Mouse (Mus musculus) left cerebral cortex, postnatal 4 days (tissue): Measurements from ENCODE around the gene Cep112. TPM values are rescaled to one million over a fixed set of nuclear protein-coding genes. Genes with fewer than 3 reads are reported as not detected.
"Not testable (repeated sequence)": the region's sequence is repeated elsewhere in the genome, so short reads cannot be mapped to it uniquely, and the experiment has no call there.

ENCODE experiments used
- DNase-seq: peaks from one replicate; pipeline ENCODE4 v3.0.0-alpha.2; 2022
- intact Hi-C: fragments of 180-260 bp; cut with DNase I; formaldehyde crosslinking; loops from one replicate; pipeline ENCODE4 v1.15.1; 2025
- total RNA-seq, 2 experiments: library from RNA; stranded (reverse); gene quantifications; 2 replicates each; pipeline ENCODE4 v1.2.3; 2021

The Cep112 gene
- total RNA-seq, 2 experiments from 2014 or later: 16.1 to 17.7 TPM

GRCm38 (mm10) chr11:108862360-108862759 is 437.4 kb downstream of the Cep112 start:
- intact Hi-C loops: no loop called here

GRCm38 (mm10) chr11:108865746-108866145 is 440.8 kb downstream of the Cep112 start:
- intact Hi-C loops: no loop called here
- no peak for DNase-seq

More at GRCm38 (mm10) chr11:108862360-108862759, 437.4 kb downstream of the Cep112 start:
- DNase-seq: no peak

GRCm38 (mm10) chr11:108867538-108867937 is 442.5 kb downstream of the Cep112 start:
- intact Hi-C loops: no loop called here
- no peak for DNase-seq

GRCm38 (mm10) chr11:108871284-108871683 is 446.3 kb downstream of the Cep112 start:
- intact Hi-C loops, DNase-seq: not testable (repeated sequence)

- intact Hi-C loops: no loop called here
- DNase-seq: no peak
Observed at GRCm38 (mm10) chr11:108871748-108872147, 446.8 kb downstream of the Cep112 start.

- DNase-seq: no peak
- intact Hi-C loops: no loop called here
Observed at GRCm38 (mm10) chr11:108876633-108877205, 451.7 kb downstream of the Cep112 start.

GRCm38 (mm10) chr11:108877520-108877919 is 452.5 kb downstream of the Cep112 start:
- DNase-seq: no peak
- intact Hi-C loops: no loop called here

GRCm38 (mm10) chr11:108880546-108880945 is 455.6 kb downstream of the Cep112 start:
- no peak for DNase-seq
- intact Hi-C loops: no loop called here

GRCm38 (mm10) chr11:108881662-108882061 is 456.7 kb downstream of the Cep112 start:
- DNase-seq: no peak
- intact Hi-C loops: no loop called here

- intact Hi-C loops: no loop called here
- DNase-seq: no peak
Observed at GRCm38 (mm10) chr11:108885276-108885896, 460.4 kb downstream of the Cep112 start.

GRCm38 (mm10) chr11:108886060-108886459 is 461.1 kb downstream of the Cep112 start:
- no peak for DNase-seq
- intact Hi-C loops: no loop called here

GRCm38 (mm10) chr11:108889121-108889520 is 464.1 kb downstream of the Cep112 start:
- no peak for DNase-seq
- intact Hi-C loops: no loop called here

GRCm38 (mm10) chr11:108890544-108890943 is 465.6 kb downstream of the Cep112 start:
- intact Hi-C loops: no loop called here
- no peak for DNase-seq

GRCm38 (mm10) chr11:108891111-108891870 is 466.3 kb downstream of the Cep112 start:
- intact Hi-C loops: no loop called here
- DNase-seq: peak; percentile 38

GRCm38 (mm10) chr11:108891871-108892380 is 466.9 kb downstream of the Cep112 start:
- intact Hi-C loops: no loop called here
- DNase-seq: no peak

- DNase-seq: no peak
- intact Hi-C loops: no loop called here
Observed at GRCm38 (mm10) chr11:108892406-108892805, 467.4 kb downstream of the Cep112 start.

- DNase-seq: no peak
- intact Hi-C loops: no loop called here
Observed at GRCm38 (mm10) chr11:108893232-108893790, 468.3 kb downstream of the Cep112 start.

GRCm38 (mm10) chr11:108893855-108894510 is 469.0 kb downstream of the Cep112 start:
- intact Hi-C loops: no loop called here
- DNase-seq: no peak

GRCm38 (mm10) chr11:108897034-108897433 is 472.0 kb downstream of the Cep112 start:
- DNase-seq: no peak
- intact Hi-C loops: no loop called here

GRCm38 (mm10) chr11:108898063-108898462 is 473.1 kb downstream of the Cep112 start:
- no peak for DNase-seq
- intact Hi-C loops: no loop called here

- no peak for DNase-seq
- intact Hi-C loops: no loop called here
Observed at GRCm38 (mm10) chr11:108898483-108898882, 473.5 kb downstream of the Cep112 start.
